Mouse (Mus musculus) liver, embryonic 14.5 days (tissue): ENCODE measurements around the gene B4galt3.

Source experiments
- CTCF ChIP-seq: IDR thresholded peaks from 2 replicates; pipeline ENCODE4 v1.5.1; 2016; ENCODE audit warnings: antibody characterized with exemption, low read depth, control low read depth
- EP300 ChIP-seq: IDR thresholded peaks from 2 replicates; pipeline ENCODE4 v1.6.1; 2016; ENCODE audit warnings: antibody characterized with exemption, low read depth

GRCm38 (mm10) chr1:171248386-171249226, 21.5 kb upstream of the B4galt3 start:
- no peak for TF ChIP-seq CTCF
- TF ChIP-seq EP300, result no peak
